Mouse (Mus musculus): ENCODE data around the gene Pafah1b1. TPM values are rescaled to one million over a fixed set of nuclear protein-coding genes. Genes with fewer than 3 reads are reported as not detected.

Pafah1b1 gene
- polyA plus RNA-seq, 1 experiment, result 190 TPM

DNA sequence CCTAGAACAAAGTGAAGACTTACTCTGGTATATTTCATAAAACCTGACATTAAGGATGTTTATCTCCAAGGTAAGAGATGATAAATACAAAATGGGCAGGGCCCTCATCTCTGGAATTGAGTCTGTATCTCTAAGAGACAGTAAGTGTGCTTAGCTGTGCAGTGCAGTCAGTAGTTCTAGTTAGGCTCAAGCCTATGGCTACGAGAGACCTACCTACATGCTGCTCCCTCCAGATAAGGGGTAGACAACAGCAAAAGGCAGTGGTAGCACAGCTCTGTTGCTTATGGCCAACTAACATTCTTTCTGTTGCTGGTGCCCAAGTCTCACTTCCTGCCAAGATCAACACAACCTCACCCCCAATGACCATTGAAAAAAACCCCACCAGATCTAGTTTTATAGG, 50.9 kb downstream of the Pafah1b1 start:
- no peaks in the 10 kb centered on the region for H3K27me3 ChIP-seq (ENCODE audit: control insufficient read depth, insufficient read depth, low read length)
- no peak for DNase-seq
- H3K4me1 ChIP-seq (ENCODE audit: control insufficient read depth, insufficient read depth, low read length), result no peaks in the 10 kb centered on the region
- TF ChIP-seq POLR2A (IDR thresholded peaks at IDR 0.05; ENCODE audit: borderline replicate concordance, insufficient read depth, low read length) (no peak), CTCF (IDR thresholded peaks at IDR 0.05; ENCODE audit: borderline replicate concordance, insufficient read depth, low read depth, low read length) (no peak)
- H3K4me3 ChIP-seq (replicated peaks; ENCODE audit: insufficient read depth, low read depth, low read length), result no peak overlapping the region
- no peak overlapping the region for H3K27ac ChIP-seq (ENCODE audit: insufficient read depth, low read length)
- 86% methylated on average over 1 of the region's 1 CpGs for WGBS

DNA sequence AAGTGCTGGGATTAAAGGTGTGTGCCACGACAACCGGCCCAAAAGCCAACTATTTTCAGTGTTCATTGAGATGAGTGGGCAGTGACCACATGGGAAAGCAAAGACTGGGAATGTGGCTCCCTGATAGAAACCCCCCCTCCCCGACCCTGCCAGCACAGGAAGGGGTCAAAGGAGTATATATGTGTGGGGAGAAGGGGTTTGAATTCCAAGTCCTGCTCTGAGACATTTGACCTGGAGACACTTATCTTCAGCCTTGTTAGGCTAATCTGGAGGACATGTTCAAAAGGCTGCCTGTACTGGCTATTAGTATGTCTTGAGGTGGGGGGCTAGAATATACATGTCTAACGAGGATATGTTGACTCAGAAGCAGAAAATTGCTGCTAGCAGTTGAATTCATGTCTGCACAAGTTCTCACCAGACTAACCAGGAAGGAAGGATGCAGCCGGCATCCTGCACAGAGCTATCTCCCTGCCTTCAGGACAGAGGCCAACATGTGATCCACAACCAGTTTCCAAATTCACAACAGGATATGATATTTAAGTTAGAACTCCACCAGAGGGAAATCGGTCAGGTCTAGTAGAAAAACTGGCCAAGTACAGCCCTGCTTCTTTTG, 51.5 kb downstream of the Pafah1b1 start:
- Histone ChIP-seq H3K4me1 (ENCODE audit: control insufficient read depth, insufficient read depth, low read length) (no peaks in the 10 kb centered on the region), H3K27me3 (ENCODE audit: control insufficient read depth, insufficient read depth, low read length) (no peaks in the 10 kb centered on the region), H3K4me3 (replicated peaks; ENCODE audit: insufficient read depth, low read depth, low read length) (no peak overlapping the region), H3K27ac (ENCODE audit: insufficient read depth, low read length) (no peak overlapping the region)
- WGBS, result 72% methylated on average over 6 of the region's 6 CpGs
- no peak for TF ChIP-seq POLR2A (IDR thresholded peaks at IDR 0.05; ENCODE audit: borderline replicate concordance, insufficient read depth, low read length)
- no peak for TF ChIP-seq CTCF (IDR thresholded peaks at IDR 0.05; ENCODE audit: borderline replicate concordance, insufficient read depth, low read depth, low read length)
- no peak for DNase-seq

DNA sequence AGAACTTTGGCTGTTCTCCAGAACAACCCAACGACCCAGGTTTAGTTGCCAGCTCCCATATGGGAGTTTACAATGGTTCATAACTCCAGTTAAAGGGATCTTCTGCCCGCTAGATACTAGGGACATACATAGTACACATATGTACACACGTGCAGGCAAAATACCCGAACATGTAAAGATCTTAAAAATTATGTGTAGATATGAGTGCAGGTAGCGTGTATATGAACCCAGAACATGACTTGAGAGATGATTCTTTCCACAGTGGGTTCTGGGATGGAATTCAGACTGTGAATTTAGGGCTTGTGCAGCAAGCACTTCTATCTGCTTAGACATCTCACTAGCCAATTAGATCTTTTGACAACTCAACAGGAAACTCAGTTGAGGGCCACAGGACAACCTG, 52.6 kb downstream of the Pafah1b1 start:
- H3K4me1 ChIP-seq (ENCODE audit: control insufficient read depth, insufficient read depth, low read length), result no peaks in the 10 kb centered on the region
- H3K27me3 ChIP-seq (ENCODE audit: control insufficient read depth, insufficient read depth, low read length), result no peaks in the 10 kb centered on the region
- H3K4me3 ChIP-seq (replicated peaks; ENCODE audit: insufficient read depth, low read depth, low read length), result no peak overlapping the region
- TF ChIP-seq POLR2A (IDR thresholded peaks at IDR 0.05; ENCODE audit: borderline replicate concordance, insufficient read depth, low read length) (no peak), CTCF (IDR thresholded peaks at IDR 0.05; ENCODE audit: borderline replicate concordance, insufficient read depth, low read depth, low read length) (no peak)
- no peak for DNase-seq
- H3K27ac ChIP-seq (ENCODE audit: insufficient read depth, low read length), result no peak overlapping the region
- 75% methylated on average over 5 of the region's 5 CpGs for WGBS

DNA sequence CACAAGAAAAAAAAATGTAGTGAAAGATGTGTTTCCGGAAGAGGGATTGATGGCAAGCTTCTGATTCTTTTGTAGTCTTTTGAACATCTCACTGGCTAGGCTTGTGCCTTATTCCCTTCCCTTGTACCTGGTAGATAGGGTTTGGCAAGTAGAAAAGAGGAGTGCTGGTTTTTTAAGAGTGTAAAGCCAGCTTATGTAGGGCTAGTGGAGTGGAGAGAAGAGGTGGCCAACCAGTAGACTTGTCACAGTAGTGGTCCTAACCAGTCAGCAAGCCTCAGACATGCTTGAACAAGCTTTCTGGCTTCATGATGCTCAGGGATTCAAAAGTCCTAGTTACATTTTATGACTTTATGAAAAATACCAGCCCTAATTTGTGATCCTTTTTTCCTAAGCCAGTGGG, 53.5 kb downstream of the Pafah1b1 start:
- WGBS, result 70% methylated on average over 1 of the region's 1 CpGs
- H3K27ac ChIP-seq (ENCODE audit: insufficient read depth, low read length), result no peak overlapping the region
- no peak for DNase-seq
- H3K4me1 ChIP-seq (ENCODE audit: control insufficient read depth, insufficient read depth, low read length), result no peaks in the 10 kb centered on the region
- H3K27me3 ChIP-seq (ENCODE audit: control insufficient read depth, insufficient read depth, low read length), result no peaks in the 10 kb centered on the region
- no peak overlapping the region for H3K4me3 ChIP-seq (replicated peaks; ENCODE audit: insufficient read depth, low read depth, low read length)
- TF ChIP-seq POLR2A (IDR thresholded peaks at IDR 0.05; ENCODE audit: borderline replicate concordance, insufficient read depth, low read length) (no peak), CTCF (IDR thresholded peaks at IDR 0.05; ENCODE audit: borderline replicate concordance, insufficient read depth, low read depth, low read length) (no peak)

DNA sequence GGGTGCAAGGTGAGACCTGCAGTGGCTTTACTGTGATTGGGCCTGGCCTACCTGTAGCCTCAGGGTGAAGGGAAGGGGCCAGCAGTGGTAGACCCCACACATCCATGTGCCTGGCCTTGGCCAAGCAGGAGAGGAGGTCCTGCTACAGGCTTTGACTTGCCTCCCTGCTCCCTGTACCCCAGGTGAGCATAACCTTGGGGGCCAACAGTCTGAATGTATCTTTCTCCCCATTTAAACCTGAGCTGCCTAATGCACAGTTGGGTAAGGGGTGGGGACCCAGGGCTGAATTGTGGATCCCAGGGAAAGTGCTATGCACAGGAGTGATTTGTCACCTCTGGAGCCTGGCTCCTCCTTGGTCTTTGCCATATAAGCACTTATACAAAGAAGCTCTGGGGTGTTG, 54.3 kb downstream of the Pafah1b1 start:
- no peak for DNase-seq
- no peaks in the 10 kb centered on the region for H3K27me3 ChIP-seq (ENCODE audit: control insufficient read depth, insufficient read depth, low read length)
- TF ChIP-seq POLR2A (IDR thresholded peaks at IDR 0.05; ENCODE audit: borderline replicate concordance, insufficient read depth, low read length) (no peak), CTCF (IDR thresholded peaks at IDR 0.05; ENCODE audit: borderline replicate concordance, insufficient read depth, low read depth, low read length) (no peak)
- no peak overlapping the region for H3K27ac ChIP-seq (ENCODE audit: insufficient read depth, low read length)
- no peaks in the 10 kb centered on the region for H3K4me1 ChIP-seq (ENCODE audit: control insufficient read depth, insufficient read depth, low read length)
- no peak overlapping the region for H3K4me3 ChIP-seq (replicated peaks; ENCODE audit: insufficient read depth, low read depth, low read length)

DNA sequence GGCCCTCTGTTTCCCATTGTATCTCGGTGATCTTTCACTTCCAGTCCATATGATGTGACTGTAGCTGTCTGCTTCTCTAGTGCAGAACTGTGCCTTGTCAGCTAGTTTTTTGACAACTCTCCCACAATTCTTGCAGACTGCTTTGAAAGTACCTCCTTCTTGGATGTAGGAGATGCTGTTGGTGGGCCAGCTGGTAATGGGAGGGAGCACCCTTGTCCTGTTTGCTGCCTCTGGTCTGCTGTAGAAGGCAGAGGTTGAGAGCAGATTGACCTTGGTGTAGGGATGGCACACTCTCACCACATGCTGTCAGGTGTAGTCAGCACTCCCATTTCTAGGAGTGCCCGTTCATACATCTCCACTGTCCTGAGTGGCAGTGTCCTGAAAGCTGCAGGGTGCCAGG, 55.5 kb downstream of the Pafah1b1 start:
- DNase-seq, result no peak
- Histone ChIP-seq H3K4me1 (ENCODE audit: control insufficient read depth, insufficient read depth, low read length) (no peaks in the 10 kb centered on the region), H3K27me3 (ENCODE audit: control insufficient read depth, insufficient read depth, low read length) (no peaks in the 10 kb centered on the region), H3K27ac (ENCODE audit: insufficient read depth, low read length) (no peak overlapping the region), H3K4me3 (replicated peaks; ENCODE audit: insufficient read depth, low read depth, low read length) (no peak overlapping the region)
- 79% methylated on average over 2 of the region's 2 CpGs for WGBS
- no peak for TF ChIP-seq CTCF (IDR thresholded peaks at IDR 0.05; ENCODE audit: borderline replicate concordance, insufficient read depth, low read depth, low read length)
- TF ChIP-seq POLR2A (IDR thresholded peaks at IDR 0.05; ENCODE audit: borderline replicate concordance, insufficient read depth, low read length), result no peak

DNA sequence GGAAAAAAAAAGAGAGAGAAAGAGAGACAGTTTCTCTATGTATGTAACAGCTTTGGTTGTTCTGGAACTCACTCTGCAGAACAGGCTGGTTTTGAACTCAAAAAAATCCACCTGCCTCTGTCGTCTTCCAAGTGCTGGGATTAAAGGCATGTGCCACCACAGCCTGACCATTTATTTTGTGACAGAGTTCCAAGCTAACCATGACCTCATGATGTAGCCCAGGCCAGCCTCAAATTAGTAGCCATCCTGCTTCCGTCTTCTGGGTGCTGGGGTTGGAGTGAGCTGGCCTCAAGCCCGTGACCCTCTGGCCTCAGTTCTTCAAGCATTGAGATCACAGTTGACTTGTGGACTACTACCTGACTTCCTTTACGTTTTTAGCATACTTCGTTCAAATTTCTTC, 56.0 kb downstream of the Pafah1b1 start:
- Histone ChIP-seq H3K27me3 (ENCODE audit: control insufficient read depth, insufficient read depth, low read length) (no peaks in the 10 kb centered on the region), H3K4me1 (ENCODE audit: control insufficient read depth, insufficient read depth, low read length) (no peaks in the 10 kb centered on the region), H3K4me3 (replicated peaks; ENCODE audit: insufficient read depth, low read depth, low read length) (no peak overlapping the region), H3K27ac (ENCODE audit: insufficient read depth, low read length) (no peak overlapping the region)
- TF ChIP-seq POLR2A (IDR thresholded peaks at IDR 0.05; ENCODE audit: borderline replicate concordance, insufficient read depth, low read length) (no peak), CTCF (IDR thresholded peaks at IDR 0.05; ENCODE audit: borderline replicate concordance, insufficient read depth, low read depth, low read length) (no peak)
- WGBS, result 82% methylated on average over 5 of the region's 5 CpGs
- DNase-seq, result no peak

DNA sequence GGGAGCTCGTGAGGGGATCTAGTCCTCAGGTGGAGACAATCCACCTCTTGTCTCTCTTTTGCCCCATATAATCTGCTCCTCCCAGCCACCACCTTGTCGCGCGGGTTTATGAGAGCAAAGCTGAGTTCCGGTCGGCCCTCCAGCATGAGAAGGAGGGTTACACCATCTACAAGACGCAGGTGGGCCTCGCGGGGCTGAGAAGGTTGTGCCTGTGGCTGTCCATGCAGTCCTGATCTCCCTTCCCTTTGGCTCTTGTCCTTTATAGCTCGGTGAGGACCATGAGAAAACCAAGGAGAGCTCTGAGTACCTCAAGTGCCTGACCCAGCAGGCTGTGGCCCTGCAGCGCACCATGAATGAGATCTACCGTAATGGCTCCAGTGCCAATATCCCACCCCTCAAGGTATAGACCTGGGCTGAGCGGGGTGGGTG, 56.9 kb downstream of the Pafah1b1 start:
- 96% methylated on average over 13 of the region's 13 CpGs for WGBS
- Histone ChIP-seq H3K27me3 (ENCODE audit: control insufficient read depth, insufficient read depth, low read length) (no peaks in the 10 kb centered on the region), H3K4me3 (replicated peaks; ENCODE audit: insufficient read depth, low read depth, low read length) (no peak overlapping the region), H3K4me1 (ENCODE audit: control insufficient read depth, insufficient read depth, low read length) (no peaks in the 10 kb centered on the region), H3K27ac (ENCODE audit: insufficient read depth, low read length) (no peak overlapping the region)
- no peak for DNase-seq
- TF ChIP-seq POLR2A (IDR thresholded peaks at IDR 0.05; ENCODE audit: borderline replicate concordance, insufficient read depth, low read length) (no peak), CTCF (IDR thresholded peaks at IDR 0.05; ENCODE audit: borderline replicate concordance, insufficient read depth, low read depth, low read length) (no peak)

Measured in cerebellum, adult 2 months (tissue).